Mouse (Mus musculus) liver, embryonic 13.5 days (tissue): ENCODE results near the gene Hoxb4. TPM values are rescaled to one million over a fixed set of nuclear protein-coding genes. Genes with fewer than 3 reads are reported as not detected.
A peak's percentile ranks its signal among the peaks of the same experiment; 100 is the strongest.

Source experiments
- ATAC-seq: fragments of 200-750 bp; cut with Nextera tagmentation; 2 replicates; pipeline ENCODE4 v1.8.0; 2017; ENCODE audit warnings: low read depth, mild to moderate bottlenecking, moderate number of reproducible peaks, moderate library complexity
- DNase-seq: peaks from one replicate; pipeline ENCODE4 v3.0.0; 2022
- H3K27ac ChIP-seq: fragments of 300-500 bp; sonication (generic); 2 replicates; pipeline ENCODE4 v1.5.1; 2015; ENCODE audit warnings: moderate library complexity, mild to moderate bottlenecking, inconsistent platforms
- H3K27me3 ChIP-seq: fragments of 300-500 bp; sonication (generic); 2 replicates; pipeline ENCODE4 v1.6.1; 2015; ENCODE audit warnings: mild to moderate bottlenecking, inconsistent platforms
- H3K36me3 ChIP-seq: fragments of 300-500 bp; sonication (generic); 2 replicates; pipeline ENCODE4 v1.6.1; 2015; ENCODE audit warnings: mild to moderate bottlenecking, inconsistent platforms
- H3K4me1 ChIP-seq: fragments of 300-500 bp; sonication (generic); replicated peaks from 2 replicates; pipeline ENCODE4 v1.6.1; 2015; ENCODE audit warnings: inconsistent platforms
- H3K4me2 ChIP-seq: fragments of 300-500 bp; sonication (generic); 2 replicates; pipeline ENCODE4 v1.6.1; 2015; ENCODE audit warnings: inconsistent platforms, mild to moderate bottlenecking, moderate library complexity
- H3K4me3 ChIP-seq: fragments of 300-500 bp; sonication (generic); replicated peaks from 2 replicates; pipeline ENCODE4 v1.5.1; 2015; ENCODE audit warnings: mild to moderate bottlenecking, inconsistent platforms
- H3K9ac ChIP-seq: fragments of 300-500 bp; sonication (generic); 2 replicates; pipeline ENCODE4 v1.6.1; 2015; ENCODE audit warnings: mild to moderate bottlenecking, inconsistent platforms
- H3K9me3 ChIP-seq: fragments of 300-500 bp; sonication (generic); replicated peaks from 2 replicates; pipeline ENCODE4 v1.6.1; 2016; ENCODE audit warnings: inconsistent platforms
- WGBS: fragments of 180-500 bp; shearing (Covaris S2); methylation state at CpG from one replicate; pipeline ENCODE4 v1.1.7; 2015; ENCODE audit not compliant: insufficient replicate concordance; 5-methylcytosine and 5-hydroxymethylcytosine counted together
- polyA plus RNA-seq: library from polyadenylated mRNA; unstranded; fragments of >200 nt; fragmentation: Nextera tagmentation; extraction: Ambion mirVana; gene quantifications from 2 replicates; pipeline ENCODE4 v1.2.1, GENCODE M21; 2015

The Hoxb4 gene
- polyA plus RNA-seq, 1 experiment from 2014 or later = 0.16 TPM

DNA sequence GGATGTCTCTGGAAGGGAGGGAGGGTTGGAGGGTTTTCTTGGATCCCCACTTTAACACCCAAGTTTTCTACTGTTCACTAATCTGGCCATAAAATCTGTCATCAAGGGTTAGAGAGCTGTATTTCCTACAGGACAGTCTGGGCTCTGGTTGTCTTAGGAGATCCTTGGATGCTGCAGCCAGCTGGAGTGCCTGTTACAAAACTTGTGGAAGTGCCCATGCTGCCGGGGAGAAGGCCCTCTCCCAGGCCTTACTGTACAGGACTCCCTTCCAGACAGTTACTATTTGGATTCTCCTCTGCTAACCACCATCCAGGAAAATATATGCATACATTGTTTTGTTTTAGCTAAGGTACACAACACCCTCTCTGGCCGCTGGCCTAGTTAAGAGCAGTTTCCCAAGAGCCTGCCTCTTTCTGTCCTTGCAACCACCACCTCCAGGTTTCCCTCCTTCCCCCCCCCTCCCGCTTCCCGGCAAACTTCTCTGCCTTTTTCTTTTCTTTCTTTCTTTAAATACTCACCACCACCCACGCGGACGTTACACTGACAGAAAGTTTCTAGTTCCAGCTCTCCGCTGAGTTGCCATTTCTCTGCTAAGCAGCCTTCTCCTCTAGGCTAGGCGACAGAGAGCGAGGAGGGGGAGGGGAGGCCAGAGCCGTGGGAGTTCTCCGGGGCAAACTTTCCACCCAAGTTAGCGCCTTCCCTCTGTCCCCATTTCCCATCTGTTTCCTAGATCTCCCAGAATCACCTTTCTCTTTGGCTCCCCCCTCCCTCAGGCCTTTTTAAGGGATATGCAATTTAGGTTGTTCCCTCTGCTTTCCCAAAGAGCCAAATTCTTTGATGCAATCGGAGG lies 31.6 kb downstream of the Hoxb4 start:
- Histone ChIP-seq H3K27ac (no peak overlapping the region), H3K4me2 (no peak overlapping the region), H3K4me3 (no peak overlapping the region), H3K9ac (no peak overlapping the region), H3K4me1 (0 out of 2 replicates have a peak, but pooled peaks cover 4% of the 10 kb centered on the region), H3K27me3 (peaks cover 96% of the 10 kb centered on the region), H3K36me3 (no peaks in the 10 kb centered on the region), H3K9me3 (no peaks in the 10 kb centered on the region)
- 30% methylated on average over 14 of the region's 14 CpGs for WGBS
- ATAC-seq (no peak), DNase-seq (no peak)

DNA sequence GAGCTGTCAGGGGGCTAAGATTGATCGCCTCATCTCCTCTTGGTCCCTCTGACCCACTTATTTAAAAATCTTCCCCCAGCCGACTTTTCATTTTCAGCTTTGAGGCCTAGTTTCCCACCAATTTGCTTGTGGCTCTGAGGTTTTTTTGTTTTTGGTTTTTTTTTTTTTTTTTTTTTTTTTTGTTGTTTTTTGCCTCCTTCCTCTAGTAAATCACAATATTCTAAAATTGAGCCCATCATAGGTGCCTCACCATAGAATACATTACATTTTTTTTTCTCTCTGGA lies 32.2 kb downstream of the Hoxb4 start, which contains the start of gene Hoxb2:
Gene Hoxb2, plus strand, starts transcription at position 185 of the 284 bp plus-strand sequence.
- Histone ChIP-seq H3K4me3 (no peak within 1 kb of the TSS), H3K4me2 (no peak within 1 kb of the TSS), H3K27ac (no peak within 1 kb of the TSS)

DNA sequence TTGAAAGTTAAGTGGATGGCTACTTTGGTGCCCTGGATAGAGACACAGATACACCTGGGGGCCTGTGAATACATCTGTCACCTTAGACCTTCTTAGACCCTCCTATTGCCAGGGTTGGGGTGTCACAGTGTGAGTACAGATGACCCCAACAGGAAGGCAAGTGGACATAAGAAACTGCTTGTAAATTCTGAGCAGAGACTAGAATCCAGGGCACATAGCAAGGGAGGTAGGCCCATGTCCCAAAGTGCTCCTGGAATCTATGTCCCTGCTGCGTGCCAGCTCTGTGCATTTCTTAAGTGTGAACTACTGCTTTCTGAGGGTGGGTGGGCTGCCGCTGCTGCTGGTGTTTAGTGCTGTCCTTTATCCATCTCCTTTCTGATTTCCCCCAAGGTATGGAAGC lies 32.7 kb downstream of the Hoxb4 start:
- 59% methylated on average over 2 of the region's 2 CpGs for WGBS
- H3K4me3 ChIP-seq = no peak overlapping the region
- no peak for ATAC-seq
- no peaks in the 10 kb centered on the region for H3K9me3 ChIP-seq
- no peak overlapping the region for H3K27ac ChIP-seq
- no peak overlapping the region for H3K9ac ChIP-seq
- DNase-seq = no peak
- H3K36me3 ChIP-seq = no peaks in the 10 kb centered on the region
- H3K4me1 ChIP-seq = 0 out of 2 replicates have a peak, but pooled peaks cover under 1% of the 10 kb centered on the region
- H3K4me2 ChIP-seq = no peak overlapping the region
- H3K27me3 ChIP-seq = peaks cover 94% of the 10 kb centered on the region

More for the DNA sequence above, 32.2 kb downstream of the Hoxb4 start, which contains the start of gene Hoxb2:
- WGBS = 29% methylated on average over 2 of the region's 2 CpGs
- Histone ChIP-seq H3K9me3 (no peaks in the 10 kb centered on the region), H3K9ac (no peak within 1 kb of the TSS), H3K36me3 (no peaks in the 10 kb centered on the region), H3K27me3 (peaks cover 96% of the 10 kb centered on the region), H3K4me1 (0 out of 2 replicates have a peak, but pooled peaks cover 4% of the 10 kb centered on the region)
- no peak for DNase-seq
- ATAC-seq = no peak

DNA sequence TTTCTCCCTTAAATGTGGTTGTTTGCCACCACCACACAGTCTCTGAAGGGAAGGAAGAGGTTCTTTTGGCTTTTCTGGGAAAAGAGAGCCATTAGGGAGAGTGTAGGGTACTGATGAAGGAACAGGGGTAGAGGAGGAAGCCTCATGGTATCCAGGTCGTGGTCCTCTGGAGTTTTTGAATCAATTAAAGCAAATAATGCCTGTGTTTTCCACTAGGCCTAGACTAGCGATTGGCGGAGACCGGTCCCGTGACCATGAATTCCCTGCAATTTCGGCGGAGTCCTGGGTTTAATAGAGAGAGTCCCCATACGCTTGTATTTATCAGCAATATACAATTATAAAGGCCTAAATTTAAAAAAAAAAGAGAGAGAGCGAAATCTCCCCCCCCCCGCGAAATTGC lies 33.2 kb downstream of the Hoxb4 start:
- Histone ChIP-seq H3K27ac (no peak overlapping the region), H3K4me1 (no peaks in the 10 kb centered on the region), H3K9me3 (no peaks in the 10 kb centered on the region), H3K4me2 (no peak overlapping the region), H3K4me3 (no peak overlapping the region), H3K36me3 (no peaks in the 10 kb centered on the region), H3K27me3 (peaks cover 94% of the 10 kb centered on the region), H3K9ac (no peak overlapping the region)
- no peak for ATAC-seq
- no peak for DNase-seq
- WGBS = 20% methylated on average over 11 of the region's 11 CpGs

DNA sequence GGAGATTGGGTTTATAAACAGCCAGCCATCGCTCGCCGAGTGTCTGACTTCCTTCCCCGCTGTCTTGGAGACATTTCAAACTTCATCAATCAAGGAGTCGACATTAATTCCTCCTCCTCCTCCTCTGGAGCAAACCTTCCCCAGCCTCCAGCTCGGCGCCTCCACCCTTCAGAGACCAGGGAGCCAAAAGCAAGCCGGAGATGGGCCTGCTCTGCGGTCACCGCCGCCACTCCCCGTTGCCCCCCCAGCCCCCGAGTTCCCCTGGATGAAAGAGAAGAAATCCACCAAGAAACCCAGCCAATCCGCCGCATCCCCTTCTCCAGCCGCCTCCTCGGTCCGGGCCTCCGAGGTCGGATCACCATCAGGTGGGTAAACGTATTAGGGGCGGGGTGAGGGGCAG lies 33.8 kb downstream of the Hoxb4 start:
- DNase-seq (no peak), ATAC-seq (no peak)
- Histone ChIP-seq H3K27me3 (peaks cover 94% of the 10 kb centered on the region), H3K4me2 (peak overlapping the region; percentile 42; the same call in 1 of the 2 replicates), H3K9ac (peak overlapping the region; percentile 56; the same call in 1 of the 2 replicates), H3K27ac (peak overlapping the region; percentile 61), H3K36me3 (no peaks in the 10 kb centered on the region), H3K4me1 (no peaks in the 10 kb centered on the region), H3K9me3 (no peaks in the 10 kb centered on the region), H3K4me3 (peak overlapping the region; percentile 50)
- 2% methylated on average over 22 of the region's 22 CpGs for WGBS

DNA sequence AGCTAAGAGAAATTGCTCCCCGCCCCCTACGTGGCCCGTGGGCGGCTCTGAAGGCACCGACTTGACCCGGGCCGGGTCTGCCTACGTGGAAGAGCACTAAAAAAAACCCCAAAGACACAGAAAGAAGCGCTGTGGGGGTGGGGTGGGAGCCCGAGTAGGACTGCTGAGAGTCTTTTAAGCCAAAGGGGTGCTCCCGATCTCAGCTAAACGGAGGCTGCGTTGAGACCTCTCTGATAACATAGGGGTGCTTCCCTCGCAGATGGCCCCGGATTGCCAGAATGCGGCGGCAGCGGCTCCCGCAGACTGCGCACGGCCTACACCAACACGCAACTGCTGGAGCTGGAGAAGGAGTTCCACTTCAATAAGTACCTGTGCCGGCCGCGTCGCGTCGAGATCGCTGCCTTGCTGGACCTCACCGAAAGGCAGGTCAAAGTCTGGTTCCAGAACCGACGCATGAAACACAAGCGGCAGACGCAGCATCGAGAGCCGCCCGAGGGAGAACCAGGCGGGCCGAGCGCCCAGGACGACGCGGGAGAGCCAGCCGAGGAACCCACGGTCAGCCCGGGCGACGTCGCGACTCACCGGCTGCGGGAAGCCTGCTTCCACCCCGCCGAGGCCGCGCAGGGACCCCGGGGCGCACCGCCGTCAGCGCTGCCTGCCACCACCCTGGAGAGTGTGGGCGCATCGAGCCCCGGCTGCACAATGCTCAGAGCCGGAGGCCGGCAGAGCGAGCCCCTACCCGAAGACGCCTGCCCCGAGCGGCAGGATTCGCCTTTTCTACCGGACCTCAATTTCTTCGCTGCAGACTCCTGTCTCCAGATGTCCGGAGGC lies 34.8 kb downstream of the Hoxb4 start:
- H3K9ac ChIP-seq = peak overlapping the region; percentile 56
- WGBS = 1% methylated on average over 70 of the region's 75 CpGs
- H3K4me2 ChIP-seq = peak overlapping the region; percentile 42
- H3K4me3 ChIP-seq = peak overlapping the region; percentile 50
- H3K9me3 ChIP-seq = no peaks in the 10 kb centered on the region
- ATAC-seq (no peak), DNase-seq (no peak)
- peaks cover 96% of the 10 kb centered on the region for H3K27me3 ChIP-seq
- peak overlapping the region; percentile 61 for H3K27ac ChIP-seq
- no peaks in the 10 kb centered on the region for H3K36me3 ChIP-seq
- no peaks in the 10 kb centered on the region for H3K4me1 ChIP-seq

DNA sequence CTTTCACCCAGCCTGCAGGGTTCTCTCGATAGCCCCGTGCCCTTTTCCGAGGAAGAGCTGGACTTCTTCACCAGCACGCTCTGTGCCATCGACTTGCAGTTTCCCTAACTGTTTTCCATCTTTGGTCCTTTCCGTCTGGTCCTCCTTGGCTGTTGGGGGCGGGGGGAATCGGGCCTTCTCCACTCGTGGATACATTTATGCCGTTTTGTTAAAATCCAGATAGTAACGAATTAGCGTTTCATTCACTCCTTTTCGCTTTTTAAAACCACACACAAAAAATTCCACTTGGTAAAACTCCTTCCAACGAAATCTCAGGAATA lies 35.4 kb downstream of the Hoxb4 start:
- peaks cover 95% of the 10 kb centered on the region for H3K27me3 ChIP-seq
- 6% methylated on average over 14 of the region's 14 CpGs for WGBS

DNA sequence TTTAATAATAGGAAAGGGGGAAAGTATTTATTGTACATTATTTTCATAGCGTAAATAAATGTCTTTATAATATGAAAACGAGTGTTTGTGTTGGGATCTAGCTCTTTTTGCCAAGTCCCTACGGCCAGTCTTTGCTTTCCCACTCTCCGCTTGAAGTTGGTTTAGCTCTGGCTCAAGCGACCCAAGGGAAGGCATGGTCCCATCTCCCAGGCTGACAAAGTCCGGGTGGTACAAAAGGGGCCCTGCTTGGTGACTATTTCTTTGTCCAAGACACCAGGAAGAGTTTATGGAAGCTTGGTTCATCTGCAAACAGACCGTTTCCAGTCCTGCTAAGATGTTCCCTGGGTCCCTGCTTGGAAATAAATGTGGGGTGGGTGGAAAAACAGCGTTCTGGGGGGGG lies 35.9 kb downstream of the Hoxb4 start:
- DNase-seq (no peak), ATAC-seq (no peak)
- peak overlapping the region; percentile 39; the same call in 1 of the 2 replicates for H3K9ac ChIP-seq
- no peaks in the 10 kb centered on the region for H3K36me3 ChIP-seq
- H3K27ac ChIP-seq = 0 out of 2 replicates have a peak overlapping the region, but pooled peaks have one; percentile 43
- WGBS = 23% methylated on average over 8 of the region's 8 CpGs
- H3K4me2 ChIP-seq = peak overlapping the region; percentile 38
- H3K9me3 ChIP-seq = no peaks in the 10 kb centered on the region
- H3K27me3 ChIP-seq = peaks cover 93% of the 10 kb centered on the region
- H3K4me3 ChIP-seq = peak overlapping the region; percentile 16; the same call in 1 of the 2 replicates
- no peaks in the 10 kb centered on the region for H3K4me1 ChIP-seq

More for the DNA sequence above, 35.4 kb downstream of the Hoxb4 start:
- Histone ChIP-seq H3K4me2 (peak overlapping the region; percentile 42), H3K9me3 (no peaks in the 10 kb centered on the region), H3K36me3 (no peaks in the 10 kb centered on the region), H3K27ac (no peak overlapping the region), H3K4me1 (no peaks in the 10 kb centered on the region), H3K9ac (peak overlapping the region; percentile 56), H3K4me3 (peak overlapping the region; percentile 50)
- DNase-seq = no peak
- ATAC-seq = no peak

DNA sequence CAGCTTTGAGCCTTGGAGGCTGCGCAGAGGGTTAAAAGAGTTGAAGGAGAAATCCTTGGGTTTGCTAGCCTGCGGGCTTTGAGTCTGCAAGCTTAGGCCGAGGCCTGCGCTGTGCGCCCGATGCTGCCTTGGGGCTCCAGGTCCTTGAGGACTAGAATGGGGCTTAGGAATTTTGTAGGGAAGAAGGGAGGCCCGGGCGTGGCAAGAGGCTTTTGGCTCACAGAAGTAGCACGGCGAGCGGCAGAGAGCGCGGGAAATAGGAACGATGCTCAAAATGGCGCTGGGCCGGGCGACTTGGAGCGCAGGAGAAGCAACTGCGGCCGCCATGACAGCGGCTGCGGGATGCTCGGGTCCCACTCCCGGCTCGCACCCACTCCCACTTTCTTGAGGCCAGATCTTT lies 36.3 kb downstream of the Hoxb4 start:
- Histone ChIP-seq H3K27me3 (peaks cover 89% of the 10 kb centered on the region), H3K9ac (peak overlapping the region; percentile 39; the same call in 1 of the 2 replicates), H3K4me2 (peak overlapping the region; percentile 38), H3K36me3 (no peaks in the 10 kb centered on the region), H3K9me3 (no peaks in the 10 kb centered on the region), H3K4me3 (peak overlapping the region; percentile 16), H3K27ac (peak overlapping the region; percentile 43; the same call in 1 of the 2 replicates), H3K4me1 (no peaks in the 10 kb centered on the region)
- no peak for ATAC-seq
- no peak for DNase-seq
- WGBS = 2% methylated on average over 25 of the region's 25 CpGs

DNA sequence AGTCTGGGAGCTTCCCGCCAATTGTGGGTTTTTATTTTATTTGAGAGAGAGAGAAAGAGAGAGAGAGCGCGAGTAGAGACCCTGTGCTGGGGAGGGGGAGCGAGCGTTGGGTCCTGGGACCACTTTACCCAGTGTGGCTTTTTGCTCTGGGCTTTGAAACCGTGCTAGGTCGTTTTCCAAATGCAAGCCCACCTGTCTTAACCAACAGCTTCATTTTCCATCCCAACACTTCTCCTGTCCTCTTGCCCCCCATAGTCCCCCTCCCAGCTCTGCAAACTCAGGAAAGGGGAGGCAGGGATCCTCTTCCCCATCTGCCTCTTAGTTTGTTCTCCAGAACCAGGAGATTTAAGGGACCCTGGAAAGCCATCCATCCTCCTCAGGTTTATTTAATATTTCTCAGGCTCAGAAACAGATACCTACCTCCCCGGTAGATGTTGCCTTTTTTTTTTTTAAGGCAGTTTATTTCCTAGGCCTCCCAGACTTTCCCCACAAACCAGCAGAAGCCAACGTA lies 36.8 kb downstream of the Hoxb4 start:
- peak overlapping the region; percentile 38 for H3K4me2 ChIP-seq
- no peaks in the 10 kb centered on the region for H3K4me1 ChIP-seq
- ATAC-seq (no peak), DNase-seq (no peak)
- 15% methylated on average over 9 of the region's 9 CpGs for WGBS
- 0 out of 2 replicates have a peak overlapping the region, but pooled peaks have one; percentile 43 for H3K27ac ChIP-seq
- no peaks in the 10 kb centered on the region for H3K9me3 ChIP-seq
- no peak overlapping the region for H3K9ac ChIP-seq
- peaks cover 84% of the 10 kb centered on the region for H3K27me3 ChIP-seq
- no peaks in the 10 kb centered on the region for H3K36me3 ChIP-seq
- H3K4me3 ChIP-seq = peak overlapping the region; percentile 16

DNA sequence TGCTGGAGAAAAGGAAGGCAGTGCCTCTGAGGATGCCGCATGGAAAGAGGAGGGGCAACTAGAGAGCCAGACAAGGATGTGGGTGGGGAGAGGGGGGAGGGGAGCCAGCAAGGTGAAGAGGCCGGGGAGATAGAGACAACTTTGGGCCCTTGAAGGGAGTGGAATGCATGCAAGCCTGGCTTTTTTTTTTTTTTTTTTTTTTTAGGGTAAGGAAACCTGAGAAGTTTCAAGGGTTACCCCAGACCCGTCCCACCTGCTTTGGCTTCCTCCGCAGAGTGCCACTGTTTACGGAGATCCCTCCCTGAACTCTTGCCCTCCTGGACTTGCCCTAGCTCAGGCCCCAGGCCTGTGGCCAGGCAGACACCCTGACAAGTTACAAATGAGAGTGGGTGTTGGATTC lies 45.7 kb downstream of the Hoxb4 start:
- DNase-seq = no peak
- H3K9ac ChIP-seq = no peak overlapping the region
- H3K4me3 ChIP-seq = no peak overlapping the region
- WGBS = 12% methylated on average over 5 of the region's 5 CpGs
- H3K27ac ChIP-seq = no peak overlapping the region
- no peak for ATAC-seq
- H3K27me3 ChIP-seq = peaks cover 77% of the 10 kb centered on the region
- H3K4me2 ChIP-seq = no peak overlapping the region
- no peaks in the 10 kb centered on the region for H3K36me3 ChIP-seq
- no peaks in the 10 kb centered on the region for H3K4me1 ChIP-seq
- no peaks in the 10 kb centered on the region for H3K9me3 ChIP-seq
